Mouse (Mus musculus): Measurements from ENCODE around the gene Plxnc1.

Plxnc1 gene

GRCm38 (mm10) chr10:94871102-94871501 is 73.5 kb downstream of the Plxnc1 start:
- DNase-seq (ENCODE audit: low spot score), result no peak

GRCm38 (mm10) chr10:94866995-94867856 is 77.4 kb downstream of the Plxnc1 start:
- no peak for DNase-seq (ENCODE audit: low spot score)

GRCm38 (mm10) chr10:94865206-94865605 is 79.4 kb downstream of the Plxnc1 start:
- no peak for DNase-seq (ENCODE audit: low spot score)

GRCm38 (mm10) chr10:94864199-94864928 is 80.3 kb downstream of the Plxnc1 start:
- DNase-seq (ENCODE audit: low spot score), result no peak

- no peak for DNase-seq (ENCODE audit: low spot score)
Observed at GRCm38 (mm10) chr10:94863251-94863650, 81.4 kb downstream of the Plxnc1 start.

- no peak for DNase-seq (ENCODE audit: low spot score)
Observed at GRCm38 (mm10) chr10:94860870-94861269, 83.8 kb downstream of the Plxnc1 start.

- no peak for DNase-seq (ENCODE audit: low spot score)
Observed at GRCm38 (mm10) chr10:94858277-94859033, 86.2 kb downstream of the Plxnc1 start.

GRCm38 (mm10) chr10:94850565-94850964 is 94.1 kb downstream of the Plxnc1 start:
- no peak for DNase-seq (ENCODE audit: low spot score)

GRCm38 (mm10) chr10:94849930-94850329 is 94.7 kb downstream of the Plxnc1 start:
- no peak for DNase-seq (ENCODE audit: low spot score)

- no peak for DNase-seq (ENCODE audit: low spot score)
Observed at GRCm38 (mm10) chr10:94849360-94849759, 95.3 kb downstream of the Plxnc1 start.

- no peak for DNase-seq (ENCODE audit: low spot score)
Observed at GRCm38 (mm10) chr10:94848344-94848743, 96.3 kb downstream of the Plxnc1 start.

- no peak for DNase-seq (ENCODE audit: low spot score)
Observed at GRCm38 (mm10) chr10:94846501-94847105, 98.0 kb downstream of the Plxnc1 start.

- DNase-seq (ENCODE audit: low spot score), result no peak
Observed at GRCm38 (mm10) chr10:94844692-94845091, 99.9 kb downstream of the Plxnc1 start.

- DNase-seq (ENCODE audit: low spot score), result no peak
Observed at GRCm38 (mm10) chr10:94835874-94836273, 108.8 kb downstream of the Plxnc1 start.

- peak; percentile 76 for DNase-seq (ENCODE audit: low spot score)
Observed at GRCm38 (mm10) chr10:94829407-94829806, 115.2 kb downstream of the Plxnc1 start.

GRCm38 (mm10) chr10:94828734-94829230 is 115.9 kb downstream of the Plxnc1 start:
- DNase-seq (ENCODE audit: low spot score), result no peak

- no peak for DNase-seq (ENCODE audit: low spot score)
Observed at GRCm38 (mm10) chr10:94827890-94828733, 116.5 kb downstream of the Plxnc1 start.

- no peak for DNase-seq (ENCODE audit: low spot score)
Observed at GRCm38 (mm10) chr10:94827325-94827724, 117.3 kb downstream of the Plxnc1 start.

GRCm38 (mm10) chr10:94826436-94826835 is 118.2 kb downstream of the Plxnc1 start:
- no peak for DNase-seq (ENCODE audit: low spot score)

GRCm38 (mm10) chr10:94825951-94826350 is 118.7 kb downstream of the Plxnc1 start:
- no peak for DNase-seq (ENCODE audit: low spot score)

Data from urinary bladder, postnatal 14 days (tissue).